Mouse (Mus musculus): Measurements from ENCODE around the gene Etv3.

- TF ChIP-seq CTCF (IDR thresholded peaks at IDR 0.05; ENCODE audit: insufficient read depth, low read depth, low read length) (no peak), POLR2A (IDR thresholded peaks at IDR 0.05; ENCODE audit: insufficient read depth, low read depth, low read length) (no peak)
Measured at GRCm38 (mm10) chr3:87528841-87529240, 3.6 kb downstream of the Etv3 start.

All from olfactory bulb, adult 2 months (tissue).